Mouse (Mus musculus): ENCODE measurements around the gene 1700018B08Rik.

1700018B08Rik gene

GRCm38 (mm10) chr8:121562941-121563351 is 18.8 kb upstream of the 1700018B08Rik start:
- DNase-seq (ENCODE audit: low read depth in 2 of 2, low spot score in 2 of 2) = no peak

GRCm38 (mm10) chr8:121561636-121562345 is 17.7 kb upstream of the 1700018B08Rik start:
- no peak for DNase-seq (ENCODE audit: low read depth in 2 of 2, low spot score in 2 of 2)

- no peak for DNase-seq (ENCODE audit: low read depth in 2 of 2, low spot score in 2 of 2)
These were observed 16.4 kb upstream of the 1700018B08Rik start for GRCm38 (mm10) chr8:121560432-121561100.

GRCm38 (mm10) chr8:121559801-121560200 is 15.7 kb upstream of the 1700018B08Rik start:
- DNase-seq (ENCODE audit: low read depth in 2 of 2, low spot score in 2 of 2) = no peak

- no peak for DNase-seq (ENCODE audit: low read depth in 2 of 2, low spot score in 2 of 2)
These were observed 14.4 kb upstream of the 1700018B08Rik start for GRCm38 (mm10) chr8:121558538-121558937.

- no peak for DNase-seq (ENCODE audit: low read depth in 2 of 2, low spot score in 2 of 2)
These were observed 13.6 kb upstream of the 1700018B08Rik start for GRCm38 (mm10) chr8:121557746-121558145.

GRCm38 (mm10) chr8:121553831-121554475 is 9.8 kb upstream of the 1700018B08Rik start:
- no peak for DNase-seq (ENCODE audit: low read depth in 2 of 2, low spot score in 2 of 2)

- no peak for DNase-seq (ENCODE audit: low read depth in 2 of 2, low spot score in 2 of 2)
These were observed 8.4 kb upstream of the 1700018B08Rik start for GRCm38 (mm10) chr8:121552506-121552905.

- no peak for DNase-seq (ENCODE audit: low read depth in 2 of 2, low spot score in 2 of 2)
These were observed 7.2 kb upstream of the 1700018B08Rik start for GRCm38 (mm10) chr8:121551065-121551985.

GRCm38 (mm10) chr8:121550056-121550455 is 5.9 kb upstream of the 1700018B08Rik start:
- DNase-seq (ENCODE audit: low read depth in 2 of 2, low spot score in 2 of 2) = no peak

GRCm38 (mm10) chr8:121547132-121547531 is 3.0 kb upstream of the 1700018B08Rik start:
- DNase-seq (ENCODE audit: low read depth in 2 of 2, low spot score in 2 of 2) = peak; percentile 61 to 70

- no peak for DNase-seq (ENCODE audit: low read depth in 2 of 2, low spot score in 2 of 2)
These were observed 816 bp upstream of the 1700018B08Rik start for GRCm38 (mm10) chr8:121544936-121545335.

GRCm38 (mm10) chr8:121542901-121543300 is 1.2 kb downstream of the 1700018B08Rik start:
- no peak for DNase-seq (ENCODE audit: low read depth in 2 of 2, low spot score in 2 of 2)

GRCm38 (mm10) chr8:121541862-121542261 is 2.3 kb downstream of the 1700018B08Rik start:
- no peak for DNase-seq (ENCODE audit: low read depth in 2 of 2, low spot score in 2 of 2)

- peak in 1 of 2 experiments; percentile 25 for DNase-seq (ENCODE audit: low read depth in 2 of 2, low spot score in 2 of 2)
These were observed 11.7 kb downstream of the 1700018B08Rik start for GRCm38 (mm10) chr8:121532381-121532780.

GRCm38 (mm10) chr8:121530639-121531038 is 13.5 kb downstream of the 1700018B08Rik start:
- DNase-seq (ENCODE audit: low read depth in 2 of 2, low spot score in 2 of 2) = no peak

GRCm38 (mm10) chr8:121528790-121529189 is 15.3 kb downstream of the 1700018B08Rik start:
- no peak for DNase-seq (ENCODE audit: low read depth in 2 of 2, low spot score in 2 of 2)

GRCm38 (mm10) chr8:121527751-121528150 is 16.4 kb downstream of the 1700018B08Rik start:
- DNase-seq (ENCODE audit: low read depth in 2 of 2, low spot score in 2 of 2) = no peak

- DNase-seq (ENCODE audit: low read depth in 2 of 2, low spot score in 2 of 2) = no peak
These were observed 17.1 kb downstream of the 1700018B08Rik start for GRCm38 (mm10) chr8:121526811-121527550.

- no peak for DNase-seq (ENCODE audit: low read depth in 2 of 2, low spot score in 2 of 2)
These were observed 18.9 kb downstream of the 1700018B08Rik start for GRCm38 (mm10) chr8:121525111-121525818.
